Mouse (Mus musculus) lung, embryonic 15.5 days (tissue): ENCODE measurements around the gene Zcchc8. TPM values are rescaled to one million over a fixed set of nuclear protein-coding genes. Genes with fewer than 3 reads are reported as not detected.
A peak's percentile ranks its signal among the peaks of the same experiment; 100 is the strongest.

Source experiments
- ATAC-seq: fragments of 200-750 bp; cut with Nextera tagmentation; 2 replicates; pipeline ENCODE4 v1.8.0; 2017; ENCODE audit warnings: moderate number of reproducible peaks, borderline replicate concordance; ENCODE audit not compliant: low FRiP score, low TSS enrichment; ENCODE audit errors: extremely low read depth
- H3K27ac ChIP-seq: fragments of 300-500 bp; sonication (generic); 2 replicates; pipeline ENCODE4 v1.5.1; 2015; ENCODE audit warnings: moderate library complexity, mild to moderate bottlenecking, inconsistent platforms
- H3K27me3 ChIP-seq: fragments of 300-500 bp; sonication (generic); 2 replicates; pipeline ENCODE4 v1.6.1; 2015; ENCODE audit warnings: inconsistent platforms
- H3K36me3 ChIP-seq: fragments of 300-500 bp; sonication (generic); 2 replicates; pipeline ENCODE4 v1.6.1; 2015; ENCODE audit warnings: inconsistent platforms
- H3K4me1 ChIP-seq: fragments of 300-500 bp; sonication (generic); 2 replicates; pipeline ENCODE4 v1.6.1; 2015; ENCODE audit warnings: inconsistent platforms
- H3K4me2 ChIP-seq: fragments of 300-500 bp; sonication (generic); 2 replicates; pipeline ENCODE4 v1.6.1; 2015; ENCODE audit warnings: inconsistent platforms, mild to moderate bottlenecking, moderate library complexity
- H3K4me3 ChIP-seq: fragments of 300-500 bp; sonication (generic); 2 replicates; pipeline ENCODE4 v1.5.1; 2015; ENCODE audit warnings: mild to moderate bottlenecking, inconsistent platforms
- H3K9ac ChIP-seq: fragments of 300-500 bp; sonication (generic); 2 replicates; pipeline ENCODE4 v1.6.1; 2015; ENCODE audit warnings: inconsistent platforms
- H3K9me3 ChIP-seq: fragments of 300-500 bp; sonication (generic); 2 replicates; pipeline ENCODE4 v1.6.1; 2016; ENCODE audit warnings: inconsistent platforms
- WGBS: fragments of 180-500 bp; shearing (Covaris S2); methylation state at CpG from one replicate; pipeline ENCODE4 v1.1.7; 2015; 5-methylcytosine and 5-hydroxymethylcytosine counted together
- polyA plus RNA-seq: library from polyadenylated mRNA; unstranded; fragments of >200 nt; fragmentation: Nextera tagmentation; extraction: Ambion mirVana; gene quantifications from 2 replicates; pipeline ENCODE4 v1.2.1, GENCODE M21; 2015

Zcchc8 gene
- polyA plus RNA-seq, 1 experiment from 2014 or later = 90.4 TPM

DNA sequence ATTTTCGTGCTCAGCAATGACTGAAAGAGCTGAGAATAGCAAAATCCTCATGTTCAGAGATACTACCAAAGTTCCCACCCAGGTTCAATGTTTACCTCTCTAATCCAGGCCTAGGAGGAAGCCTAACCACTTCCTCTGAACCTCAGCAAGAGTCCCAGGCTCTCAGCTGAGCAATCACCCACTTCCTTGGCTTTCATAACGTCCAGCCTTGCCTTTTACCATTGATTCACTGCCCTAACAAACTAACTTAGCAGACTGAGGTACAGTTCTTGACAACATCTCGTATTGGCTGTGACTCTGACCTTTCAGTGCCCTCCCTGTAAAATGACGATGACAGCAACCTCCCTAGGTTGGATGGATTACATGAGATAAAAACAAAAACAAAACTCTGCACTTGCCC is 38.5 kb downstream of the Zcchc8 start:
- Histone ChIP-seq H3K4me2 (peak overlapping the region; percentile 93), H3K4me3 (no peak overlapping the region), H3K4me1 (peaks cover 43% of the 10 kb centered on the region), H3K9me3 (no peaks in the 10 kb centered on the region), H3K9ac (peak overlapping the region; percentile 11; the same call in 1 of the 2 replicates), H3K36me3 (no peaks in the 10 kb centered on the region), H3K27me3 (no peaks in the 10 kb centered on the region), H3K27ac (no peak overlapping the region)
- no peak for ATAC-seq
- 35% methylated on average over 4 of the region's 4 CpGs for WGBS

DNA sequence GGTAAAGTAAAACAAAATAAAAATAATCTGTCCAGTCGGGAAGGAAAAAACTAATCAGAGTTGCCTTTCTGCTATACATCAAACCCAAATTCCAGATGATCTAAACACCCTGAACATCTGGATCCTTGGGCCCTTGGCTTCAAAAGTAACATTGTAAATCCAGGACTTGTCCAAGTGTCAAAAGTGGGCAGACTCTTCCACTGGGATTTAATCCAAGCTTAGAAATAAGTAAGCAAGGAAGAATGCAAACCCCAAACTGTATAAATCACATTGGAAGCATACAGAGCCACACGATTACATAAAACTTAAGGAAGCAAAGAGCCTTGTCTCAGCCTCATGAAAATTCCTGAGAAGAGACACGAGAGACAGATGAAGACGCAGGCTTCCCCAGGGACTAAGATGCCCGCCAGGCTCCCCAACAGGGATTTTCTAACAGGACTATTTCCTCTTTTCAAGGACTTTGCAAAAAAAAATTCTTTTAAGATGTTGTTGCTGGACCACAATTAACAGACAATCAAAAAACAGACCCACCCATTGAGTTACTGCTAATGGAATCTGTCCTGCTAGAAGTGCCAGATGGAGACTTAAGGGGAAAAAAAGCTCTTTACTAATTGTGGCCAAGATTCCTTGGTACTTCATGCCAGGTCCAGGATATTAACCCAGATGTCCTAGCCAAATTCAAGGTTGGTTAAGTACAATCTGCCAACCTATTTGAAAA is 41.2 kb downstream of the Zcchc8 start:
- Histone ChIP-seq H3K36me3 (no peaks in the 10 kb centered on the region), H3K9ac (no peak overlapping the region), H3K9me3 (no peaks in the 10 kb centered on the region), H3K4me3 (no peak overlapping the region), H3K4me1 (peaks cover 40% of the 10 kb centered on the region), H3K27me3 (no peaks in the 10 kb centered on the region), H3K4me2 (no peak overlapping the region), H3K27ac (peak overlapping the region; percentile 38)
- ATAC-seq = no peak
- 37% methylated on average over 5 of the region's 5 CpGs for WGBS

DNA sequence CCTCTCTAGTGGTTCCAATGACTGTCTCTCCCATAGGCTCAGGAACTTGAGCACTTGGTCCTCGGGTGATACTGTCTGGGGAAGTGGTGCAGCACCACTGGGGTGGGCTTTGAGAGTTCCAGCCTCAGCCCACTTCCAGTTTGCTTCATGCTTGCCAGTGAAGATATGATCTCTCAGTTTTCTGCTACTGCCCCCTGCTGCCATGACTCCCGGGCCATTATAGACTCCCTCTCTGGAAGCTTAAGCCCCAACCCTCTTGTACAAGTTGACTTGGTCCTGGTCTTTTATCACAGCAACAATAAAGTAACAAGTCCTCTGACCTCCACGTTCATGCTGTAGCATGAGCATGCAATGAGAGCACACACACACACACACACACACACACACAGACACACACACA is 41.8 kb downstream of the Zcchc8 start:
- Histone ChIP-seq H3K27ac (no peak overlapping the region), H3K4me1 (peaks cover 38% of the 10 kb centered on the region), H3K4me2 (no peak overlapping the region), H3K36me3 (no peaks in the 10 kb centered on the region), H3K9me3 (no peaks in the 10 kb centered on the region), H3K27me3 (no peaks in the 10 kb centered on the region), H3K9ac (no peak overlapping the region), H3K4me3 (no peak overlapping the region)
- WGBS = 64% methylated on average over 3 of the region's 3 CpGs
- ATAC-seq = no peak

DNA sequence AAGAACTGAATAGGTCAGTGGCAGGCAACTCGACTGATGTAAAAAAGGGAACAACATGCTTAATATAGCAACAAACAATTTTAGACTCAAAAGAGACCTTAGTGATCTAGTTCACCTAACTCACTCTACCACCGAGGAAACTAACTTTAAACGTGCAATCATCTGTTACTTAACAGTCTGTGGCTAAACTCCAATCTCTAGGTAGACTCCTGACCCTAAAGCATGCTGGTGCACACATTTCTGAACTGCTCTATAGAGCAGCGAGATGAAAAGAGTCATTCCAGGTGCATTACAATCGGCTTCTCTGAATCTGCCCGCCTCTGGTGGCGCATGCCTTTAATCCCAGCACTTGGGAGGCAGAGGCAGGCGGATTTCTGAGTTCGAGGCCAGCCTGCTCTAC is 45.2 kb downstream of the Zcchc8 start:
- ATAC-seq = no peak
- Histone ChIP-seq H3K4me3 (no peak overlapping the region), H3K36me3 (no peaks in the 10 kb centered on the region), H3K9me3 (no peaks in the 10 kb centered on the region), H3K27ac (no peak overlapping the region), H3K4me1 (peaks cover 39% of the 10 kb centered on the region), H3K27me3 (no peaks in the 10 kb centered on the region), H3K9ac (no peak overlapping the region), H3K4me2 (no peak overlapping the region)
- 74% methylated on average over 9 of the region's 9 CpGs for WGBS

DNA sequence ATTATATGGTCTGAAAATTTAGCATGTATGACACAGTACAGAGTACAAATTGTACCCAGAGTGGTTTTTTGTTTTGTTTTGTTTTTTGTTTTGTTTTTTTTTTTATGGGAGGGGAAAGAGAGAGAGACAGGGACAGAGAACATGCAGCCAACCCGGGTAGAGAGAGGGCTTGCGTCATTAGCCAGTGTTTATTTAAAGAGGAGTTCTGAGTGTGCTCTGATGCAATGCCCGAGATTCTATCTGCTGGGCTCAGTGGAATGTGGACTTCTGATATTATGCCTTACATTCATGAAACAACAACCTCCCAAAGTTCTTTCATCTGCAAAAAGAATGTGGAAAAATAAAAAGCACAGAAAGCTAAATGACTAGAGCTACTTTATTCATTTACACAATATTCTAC is 45.7 kb downstream of the Zcchc8 start:
- Histone ChIP-seq H3K4me3 (no peak overlapping the region), H3K9ac (no peak overlapping the region), H3K27me3 (no peaks in the 10 kb centered on the region), H3K9me3 (no peaks in the 10 kb centered on the region), H3K4me2 (no peak overlapping the region), H3K36me3 (no peaks in the 10 kb centered on the region), H3K27ac (peak overlapping the region; percentile 13; the same call in 1 of the 2 replicates), H3K4me1 (peaks cover 37% of the 10 kb centered on the region)
- WGBS = 11% methylated on average over 3 of the region's 3 CpGs
- peak; percentile 72; the same call in 1 of the 2 replicates for ATAC-seq

DNA sequence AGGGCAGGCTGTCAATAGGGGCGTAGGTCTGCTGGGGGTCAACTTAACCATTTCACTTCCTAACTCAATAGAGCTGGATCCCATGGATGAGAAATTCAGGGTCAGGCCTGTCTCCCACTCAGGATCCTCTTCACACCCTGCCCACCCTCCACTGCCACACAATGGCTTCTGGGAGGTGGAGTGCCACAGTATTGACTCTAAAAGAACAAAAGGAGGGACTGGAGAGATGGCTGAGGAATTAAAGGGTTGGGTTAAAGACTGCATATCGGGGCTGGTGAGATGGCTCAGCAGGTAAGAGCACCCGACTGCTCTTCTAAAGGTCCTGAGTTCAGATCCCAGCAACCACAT is 49.5 kb downstream of the Zcchc8 start:
- no peaks in the 10 kb centered on the region for H3K36me3 ChIP-seq
- peaks cover 33% of the 10 kb centered on the region for H3K4me1 ChIP-seq
- no peaks in the 10 kb centered on the region for H3K27me3 ChIP-seq
- 72% methylated on average over 3 of the region's 3 CpGs for WGBS
- no peaks in the 10 kb centered on the region for H3K9me3 ChIP-seq
- no peak for ATAC-seq
- H3K4me2 ChIP-seq = no peak overlapping the region
- H3K4me3 ChIP-seq = no peak overlapping the region
- no peak overlapping the region for H3K9ac ChIP-seq
- no peak overlapping the region for H3K27ac ChIP-seq

DNA sequence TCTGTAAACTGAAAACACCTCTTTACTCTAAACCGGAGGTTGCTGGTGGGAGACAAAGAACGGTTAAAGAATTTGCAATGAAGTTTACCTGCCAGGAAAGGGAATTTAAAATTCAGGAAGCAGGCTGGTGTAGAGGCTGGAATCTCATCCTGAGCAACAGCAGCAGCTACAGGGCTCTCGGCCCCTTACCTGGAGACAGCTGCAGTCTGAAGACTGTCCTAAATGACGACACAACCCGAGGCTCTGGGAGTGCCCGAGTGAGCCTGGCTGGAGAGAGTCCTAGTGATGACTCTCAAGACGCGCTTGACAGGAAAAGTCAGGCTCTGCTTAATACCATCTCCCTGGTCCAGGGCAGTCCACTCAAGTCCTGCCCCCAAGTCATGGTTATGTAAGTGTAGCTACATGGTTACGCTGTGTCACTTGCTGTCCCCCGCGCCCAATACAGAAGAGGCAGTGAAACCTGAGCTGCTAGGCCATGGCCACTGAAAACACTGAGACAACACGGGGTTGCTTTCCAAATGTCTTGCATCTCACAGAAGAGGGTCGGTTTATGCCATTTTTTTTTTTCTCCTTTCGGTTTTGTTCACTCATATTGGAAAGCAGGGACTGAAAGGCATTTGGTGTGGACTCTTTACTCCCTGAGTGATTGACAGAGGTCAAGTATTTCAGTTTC is 50.0 kb downstream of the Zcchc8 start:
- no peaks in the 10 kb centered on the region for H3K36me3 ChIP-seq
- no peak overlapping the region for H3K4me2 ChIP-seq
- no peaks in the 10 kb centered on the region for H3K9me3 ChIP-seq
- H3K9ac ChIP-seq = no peak overlapping the region
- no peak for ATAC-seq
- no peaks in the 10 kb centered on the region for H3K27me3 ChIP-seq
- no peak overlapping the region for H3K4me3 ChIP-seq
- 0 out of 2 replicates have a peak overlapping the region, but pooled peaks have one; percentile 22 for H3K27ac ChIP-seq
- 30% methylated on average over 14 of the region's 14 CpGs for WGBS
- H3K4me1 ChIP-seq = peaks cover 33% of the 10 kb centered on the region

DNA sequence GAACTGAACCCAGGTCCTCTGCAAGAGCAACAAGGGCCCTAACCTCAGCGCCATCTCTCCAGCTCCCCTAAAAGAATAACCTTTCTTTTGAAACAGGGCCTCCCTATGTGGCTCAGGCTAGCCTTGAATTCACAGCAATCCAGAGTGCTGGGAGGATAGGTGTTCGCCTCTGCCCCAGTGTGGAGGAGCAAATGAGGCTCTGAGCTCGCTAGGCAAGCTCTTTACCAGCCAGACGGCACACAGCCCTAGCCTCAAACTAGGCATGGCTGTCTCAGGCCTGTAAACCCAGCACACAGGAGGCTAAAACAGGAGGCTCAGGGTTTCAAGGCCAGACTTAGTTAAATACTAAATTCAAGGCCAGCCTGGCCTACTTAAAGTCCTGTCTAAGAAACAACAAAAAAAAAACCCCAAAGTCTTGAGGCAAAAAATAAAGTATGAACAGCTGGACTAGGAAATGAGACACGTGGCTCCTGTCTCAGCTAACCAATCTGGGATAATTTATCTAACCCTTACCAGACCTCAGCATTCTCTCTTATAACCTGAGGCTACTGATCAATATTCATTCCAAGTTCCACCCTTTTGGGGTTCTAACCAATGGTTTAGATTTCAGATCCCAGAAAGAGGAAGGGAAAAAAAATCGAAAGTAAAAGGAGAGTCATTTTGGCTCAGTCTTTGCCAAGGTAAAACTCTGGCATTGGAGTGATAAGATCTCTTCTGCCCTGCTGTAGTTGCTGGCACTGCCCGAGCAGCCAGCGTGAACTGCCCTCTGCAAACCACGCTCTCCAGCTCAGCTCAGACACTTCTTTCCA is 50.7 kb downstream of the Zcchc8 start:
- Histone ChIP-seq H3K36me3 (no peaks in the 10 kb centered on the region), H3K9me3 (no peaks in the 10 kb centered on the region), H3K27me3 (no peaks in the 10 kb centered on the region), H3K4me3 (no peak overlapping the region), H3K9ac (no peak overlapping the region), H3K4me1 (peaks cover 33% of the 10 kb centered on the region), H3K4me2 (no peak overlapping the region), H3K27ac (0 out of 2 replicates have a peak overlapping the region, but pooled peaks have one; percentile 22)
- WGBS = 62% methylated on average over 9 of the region's 9 CpGs
- ATAC-seq = no peak

DNA sequence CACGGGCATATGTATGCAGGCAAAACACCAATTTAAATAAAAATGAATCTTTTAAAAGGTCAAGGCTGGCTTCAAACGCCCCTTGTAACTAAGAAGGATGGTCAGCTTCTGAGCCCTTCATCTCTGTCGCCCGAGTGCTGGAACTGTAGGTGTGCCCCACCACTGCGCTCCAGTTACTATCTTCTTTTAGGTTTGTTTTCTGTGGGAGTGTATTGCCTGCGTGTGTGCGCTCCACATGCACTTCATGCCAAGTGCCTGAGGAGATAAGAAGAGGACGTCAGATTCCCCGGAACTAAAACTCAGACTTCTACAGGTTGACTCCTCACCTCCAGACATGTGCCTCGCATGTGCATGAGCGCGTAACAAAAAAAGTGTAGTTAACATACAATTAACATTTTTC is 53.0 kb downstream of the Zcchc8 start:
- 74% methylated on average over 12 of the region's 12 CpGs for WGBS
- Histone ChIP-seq H3K27me3 (no peaks in the 10 kb centered on the region), H3K9ac (no peak overlapping the region), H3K36me3 (no peaks in the 10 kb centered on the region), H3K4me3 (no peak overlapping the region), H3K9me3 (no peaks in the 10 kb centered on the region), H3K4me1 (peaks cover 38% of the 10 kb centered on the region), H3K4me2 (no peak overlapping the region), H3K27ac (no peak overlapping the region)
- ATAC-seq = no peak

DNA sequence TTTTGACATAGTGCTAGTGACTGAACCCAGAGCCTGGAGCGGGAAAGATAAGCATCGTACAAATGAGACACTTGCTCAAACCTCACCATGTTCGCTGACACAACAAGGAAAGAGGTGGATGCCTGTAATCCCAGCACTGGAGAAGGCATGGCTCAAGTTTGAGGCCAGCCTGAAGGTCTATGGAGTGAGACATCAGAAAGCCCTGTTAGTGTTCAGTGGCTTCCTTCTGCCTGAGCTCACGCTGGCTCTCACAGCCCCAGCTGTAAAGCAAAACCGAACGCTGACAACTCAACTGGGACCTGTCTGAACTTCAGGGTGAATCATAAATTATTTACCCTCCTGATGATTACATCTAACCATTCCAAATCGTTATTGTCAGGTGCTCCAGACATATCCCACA is 54.9 kb downstream of the Zcchc8 start:
- no peak for ATAC-seq
- WGBS = 67% methylated on average over 7 of the region's 7 CpGs
- H3K4me2 ChIP-seq = no peak overlapping the region
- no peak overlapping the region for H3K4me3 ChIP-seq
- H3K9me3 ChIP-seq = no peaks in the 10 kb centered on the region
- H3K27ac ChIP-seq = no peak overlapping the region
- no peaks in the 10 kb centered on the region for H3K36me3 ChIP-seq
- H3K27me3 ChIP-seq = no peaks in the 10 kb centered on the region
- no peak overlapping the region for H3K9ac ChIP-seq
- H3K4me1 ChIP-seq = peaks cover 43% of the 10 kb centered on the region

DNA sequence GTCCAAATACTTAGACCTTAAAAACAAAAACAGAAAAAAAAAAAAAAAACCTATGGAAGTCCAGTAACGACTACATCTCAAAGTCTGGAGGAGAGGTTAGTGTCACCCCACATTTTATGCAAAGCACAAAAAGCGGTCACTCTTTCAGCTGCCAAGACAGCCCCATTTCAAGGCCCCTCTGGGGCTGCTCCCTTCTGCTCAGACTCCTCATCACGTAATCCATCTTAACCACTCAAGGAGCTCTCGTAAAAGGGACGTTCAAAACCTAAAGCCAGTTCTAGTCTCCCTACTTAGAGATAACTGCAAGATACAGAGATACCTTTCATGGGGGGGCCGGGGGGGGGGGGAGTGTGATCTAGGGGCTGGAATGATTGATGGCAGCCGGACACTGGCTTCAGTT is 56.6 kb downstream of the Zcchc8 start:
- Histone ChIP-seq H3K4me3 (no peak overlapping the region), H3K9ac (no peak overlapping the region), H3K36me3 (no peaks in the 10 kb centered on the region), H3K4me1 (peaks cover 33% of the 10 kb centered on the region), H3K4me2 (no peak overlapping the region), H3K27ac (no peak overlapping the region), H3K9me3 (no peaks in the 10 kb centered on the region), H3K27me3 (no peaks in the 10 kb centered on the region)
- peak; percentile 61; the same call in 1 of the 2 replicates for ATAC-seq
- WGBS = 49% methylated on average over 7 of the region's 7 CpGs

DNA sequence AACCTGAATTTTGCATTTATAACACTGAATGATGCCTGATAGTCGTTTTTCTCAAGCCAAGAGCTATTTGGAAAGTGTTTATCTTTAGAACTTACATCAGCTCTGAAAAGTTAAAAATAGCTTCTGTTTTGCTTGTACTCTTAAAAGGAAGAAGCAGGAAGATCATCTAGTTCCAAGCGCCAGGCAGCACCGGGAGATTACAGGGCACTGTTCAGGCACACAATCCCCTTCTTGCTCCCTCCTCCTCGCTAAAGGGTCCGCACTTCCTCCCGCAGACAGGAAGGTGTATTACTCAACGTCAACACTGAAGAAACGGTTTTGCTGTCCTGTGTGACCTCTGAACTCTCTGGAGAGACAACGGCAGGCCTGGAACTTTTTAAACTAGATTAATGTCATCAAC is 58.8 kb downstream of the Zcchc8 start:
- Histone ChIP-seq H3K4me3 (no peak overlapping the region), H3K9ac (no peak overlapping the region), H3K4me1 (peaks cover 34% of the 10 kb centered on the region), H3K4me2 (0 out of 2 replicates have a peak overlapping the region, but pooled peaks have one; percentile 16), H3K9me3 (no peaks in the 10 kb centered on the region), H3K36me3 (no peaks in the 10 kb centered on the region), H3K27ac (peak overlapping the region; percentile 82), H3K27me3 (no peaks in the 10 kb centered on the region)
- ATAC-seq = no peak; the same call in 1 of the 2 replicates
- WGBS = 14% methylated on average over 9 of the region's 9 CpGs
